In genomic region chr3:84875306-84875705, GRCm38 (mm10) we compare ENCODE assay signal across 26 mouse cellular contexts.
DNase-seq lines count a peak whose midpoint lies in the region; ATAC-seq and TF ChIP-seq lines count a peak whose summit lies in the region.
"Had no signal": no experiment of that assay in that cellular context is flagged by ENCODE, and none has a peak within 500 bp of the region (broad histone marks: within the 10 kb centered on the region; RNA-seq: fewer than 3 reads in every experiment).

No protein-coding gene starts in this region.

- no peak for DNase-seq in intestine, embryonic 14.5 days (ENCODE audit: low spot score)
- peak; percentile 25 for DNase-seq in lung, adult 2 months
- peak; percentile 48 for DNase-seq in lung, postnatal 25 days (ENCODE audit: low spot score)
- DNase-seq in embryo, embryonic 9.5 days (ENCODE audit: extremely low spot score), result no peak
- no peak for DNase-seq in kidney, adult 11 months
- DNase-seq: adrenal gland, postnatal 14 days; cerebellum, adult 8-10 months; cerebellum, postnatal 36 days; embryo, embryonic 11 days; gastrocnemius, postnatal 25 days; heart, adult 2 months; heart, postnatal 36 days; kidney, postnatal 25 days; left cerebral cortex, postnatal 4 days; thymus, postnatal 14 days had no signal

- H3K27ac ChIP-seq in intestine, embryonic 14.5 days (ENCODE audit: low read depth), result no peak overlapping the region
- no peak overlapping the region for H3K27ac ChIP-seq in intestine, embryonic 16.5 days (ENCODE audit: low read length)
- H3K27ac ChIP-seq in liver, embryonic 12.5 days, result no peak overlapping the region
- H3K27ac ChIP-seq: heart, adult 2 months; hindbrain, embryonic 14.5 days; intestine, embryonic 15.5 days; limb, embryonic 15.5 days; liver, embryonic 15.5 days had no signal

- 0 out of 2 replicates have a peak, but pooled peaks cover 3% of the 10 kb centered on the region for H3K4me1 ChIP-seq in intestine, embryonic 14.5 days (replicated peaks; ENCODE audit: control insufficient read depth, insufficient read depth, low read length)
- no peaks in the 10 kb centered on the region for H3K4me1 ChIP-seq in intestine, embryonic 16.5 days (ENCODE audit: control insufficient read depth, insufficient read depth, low read length)
- H3K4me1 ChIP-seq in lung, adult 2 months (ENCODE audit: control insufficient read depth, insufficient read depth, low read length), result peaks cover 2% of the 10 kb centered on the region
- no peaks in the 10 kb centered on the region for H3K4me1 ChIP-seq in liver, embryonic 12.5 days
- H3K4me1 ChIP-seq: liver, embryonic 15.5 days had no signal

- 0 out of 2 replicates have a peak overlapping the region, but pooled peaks have one; percentile 5 for H3K4me2 ChIP-seq in intestine, embryonic 14.5 days (ENCODE audit: low read length)
- no peak overlapping the region for H3K4me2 ChIP-seq in intestine, embryonic 16.5 days (ENCODE audit: low read depth, low read length)
- H3K4me2 ChIP-seq in liver, embryonic 12.5 days, result no peak overlapping the region
- H3K4me2 ChIP-seq: hindbrain, embryonic 14.5 days; intestine, embryonic 15.5 days; limb, embryonic 15.5 days; liver, embryonic 15.5 days; midbrain, embryonic 11.5 days had no signal

- TF ChIP-seq POLR2A in lung, adult 2 months (IDR thresholded peaks at IDR 0.05; ENCODE audit: borderline replicate concordance, extremely low read depth, low read depth, low read length), result no peak

- no peak overlapping the region for H3K9ac ChIP-seq in intestine, embryonic 14.5 days (ENCODE audit: low read length)
- no peak overlapping the region for H3K9ac ChIP-seq in intestine, embryonic 16.5 days (ENCODE audit: low read depth, low read length)
- no peak overlapping the region for H3K9ac ChIP-seq in liver, embryonic 12.5 days
- H3K9ac ChIP-seq: hindbrain, embryonic 14.5 days; intestine, embryonic 15.5 days; limb, embryonic 15.5 days; liver, embryonic 15.5 days had no signal

- H3K27me3 ChIP-seq in intestine, embryonic 14.5 days (replicated peaks; ENCODE audit: control insufficient read depth, insufficient read depth, low read length), result no peaks in the 10 kb centered on the region
- H3K27me3 ChIP-seq in intestine, embryonic 16.5 days (replicated peaks; ENCODE audit: control insufficient read depth, insufficient read depth, low read length), result no peaks in the 10 kb centered on the region
- no peaks in the 10 kb centered on the region for H3K27me3 ChIP-seq in liver, embryonic 12.5 days (replicated peaks)
- H3K27me3 ChIP-seq: intestine, embryonic 15.5 days; limb, embryonic 15.5 days; liver, embryonic 15.5 days; Patski had no signal

- no peak overlapping the region for H3K4me3 ChIP-seq in intestine, embryonic 14.5 days (ENCODE audit: low read depth, low read length)
- no peak overlapping the region for H3K4me3 ChIP-seq in intestine, embryonic 16.5 days (ENCODE audit: low read length)
- no peak overlapping the region for H3K4me3 ChIP-seq in lung, adult 2 months (replicated peaks; ENCODE audit: extremely low read depth, low read depth, low read length)
- no peak overlapping the region for H3K4me3 ChIP-seq in liver, embryonic 12.5 days
- H3K4me3 ChIP-seq: heart, adult 2 months; intestine, embryonic 15.5 days; limb, embryonic 15.5 days; liver, embryonic 15.5 days had no signal

- ATAC-seq in intestine, embryonic 14.5 days (replicated peaks; ENCODE audit: low FRiP score, low TSS enrichment, low read depth), result no peak
- ATAC-seq in intestine, embryonic 16.5 days, result no peak
- no peak for ATAC-seq in liver, embryonic 12.5 days
- ATAC-seq: CD4-positive, CD25-positive, alpha-beta regulatory T cell, adult 4 months; forebrain, embryonic 14.5 days; intestine, embryonic 15.5 days; Patski had no signal

- H3K36me3 ChIP-seq in intestine, embryonic 14.5 days (ENCODE audit: control insufficient read depth, insufficient read depth, low read length), result no peaks in the 10 kb centered on the region
- no peaks in the 10 kb centered on the region for H3K36me3 ChIP-seq in intestine, embryonic 16.5 days (ENCODE audit: control insufficient read depth, insufficient read depth, low read length)
- peaks cover 4% of the 10 kb centered on the region; the same call in 1 of the 2 replicates for H3K36me3 ChIP-seq in liver, embryonic 12.5 days
- H3K36me3 ChIP-seq: intestine, embryonic 15.5 days; limb, embryonic 15.5 days; liver, embryonic 15.5 days had no signal

- H3K9me3 ChIP-seq in intestine, embryonic 14.5 days (ENCODE audit: control insufficient read depth, low read length), result no peaks in the 10 kb centered on the region
- no peaks in the 10 kb centered on the region for H3K9me3 ChIP-seq in intestine, embryonic 16.5 days (ENCODE audit: control insufficient read depth, low read length)
- no peaks in the 10 kb centered on the region for H3K9me3 ChIP-seq in liver, embryonic 12.5 days (replicated peaks)
- H3K9me3 ChIP-seq: G1E; intestine, embryonic 15.5 days; limb, embryonic 15.5 days; liver, embryonic 15.5 days had no signal

- TF ChIP-seq CTCF in lung, adult 2 months (IDR thresholded peaks at IDR 0.05; ENCODE audit: insufficient read depth, low read length), result no peak

- 40% methylated on average over 9 of the region's 9 CpGs for WGBS in intestine, embryonic 14.5 days
- WGBS in intestine, embryonic 16.5 days, result 49% methylated on average over 9 of the region's 9 CpGs
- 56% methylated on average over 9 of the region's 9 CpGs for WGBS in lung, adult 2 months
- 78% methylated on average over 9 of the region's 9 CpGs for WGBS in liver, embryonic 12.5 days (ENCODE audit: insufficient replicate concordance)

Comparison
In these comparisons a context has a peak if more than half of its experiments do, and no peak if none do; other contexts are left out.
1. DNase-seq: peak in lung, adult 2 months (single experiment) and lung, postnatal 25 days (single experiment); none in intestine, embryonic 14.5 days (single experiment), embryo, embryonic 9.5 days (single experiment) and kidney, adult 11 months (single experiment).